Mouse (Mus musculus) G1E (cell line): Measurements from ENCODE around the gene Olfr51.

ENCODE experiments used
- CTCF ChIP-seq: IDR thresholded peaks from 2 replicates; pipeline ENCODE4 v1.5.1; 2012; ENCODE audit warnings: low read depth, low read length, inconsistent platforms, mixed read lengths
- GATA1 ChIP-seq: IDR thresholded peaks from 2 replicates; pipeline ENCODE4 v1.6.1; 2012; ENCODE audit warnings: borderline replicate concordance, low read length, inconsistent platforms, mixed read lengths
- TAL1 ChIP-seq: conservative IDR thresholded peaks from 2 replicates; pipeline ENCODE4 v1.6.1; 2012; ENCODE audit warnings: low read depth, low read length, inconsistent platforms, mixed read lengths

GRCm38 (mm10) chr11:51053230-51053629 is 49.8 kb downstream of the Olfr51 start:
- TF ChIP-seq CTCF, result no peak
- no peak for TF ChIP-seq GATA1
- TF ChIP-seq TAL1, result no peak
